Mouse (Mus musculus): ENCODE measurements at regions not wholly inside any gene's neighbourhood (a gene's known extent, or its start where the extent isn't known, plus 50 kb on each side); places are given as distances from the start of the nearest gene placed in this dataset.

GRCm38 (mm10) chr4:142473284-142473683 lies 234.1 kb upstream of the Kazn start:
- in situ Hi-C loops (cut with MboI, MseI) = no loop called here

GRCm38 (mm10) chr4:142472332-142472731 lies 233.1 kb upstream of the Kazn start:
- in situ Hi-C loops (cut with MboI, MseI) = no loop called here

DNA sequence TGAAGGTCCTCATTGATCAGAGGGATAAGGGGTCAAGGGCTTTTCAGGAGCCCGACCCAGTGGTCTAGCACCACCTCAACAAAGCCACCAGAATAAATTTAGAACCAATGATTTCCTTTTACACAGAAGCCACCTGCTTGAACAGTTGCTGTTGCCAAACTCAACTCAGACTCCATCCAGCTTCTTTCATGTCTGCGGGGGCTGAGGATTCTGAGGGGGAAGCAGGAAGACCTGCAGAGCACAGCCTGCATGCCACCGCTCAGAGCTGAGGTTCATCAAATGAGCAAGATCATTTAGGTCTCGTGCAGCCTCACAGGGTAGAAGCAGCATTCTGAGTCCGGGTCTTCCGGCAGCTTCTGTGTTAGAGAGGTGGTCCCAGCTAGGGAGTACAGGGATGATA lies 231.6 kb upstream of the Kazn start:
- in situ Hi-C loops (cut with MboI, MseI) = no loop called here

DNA sequence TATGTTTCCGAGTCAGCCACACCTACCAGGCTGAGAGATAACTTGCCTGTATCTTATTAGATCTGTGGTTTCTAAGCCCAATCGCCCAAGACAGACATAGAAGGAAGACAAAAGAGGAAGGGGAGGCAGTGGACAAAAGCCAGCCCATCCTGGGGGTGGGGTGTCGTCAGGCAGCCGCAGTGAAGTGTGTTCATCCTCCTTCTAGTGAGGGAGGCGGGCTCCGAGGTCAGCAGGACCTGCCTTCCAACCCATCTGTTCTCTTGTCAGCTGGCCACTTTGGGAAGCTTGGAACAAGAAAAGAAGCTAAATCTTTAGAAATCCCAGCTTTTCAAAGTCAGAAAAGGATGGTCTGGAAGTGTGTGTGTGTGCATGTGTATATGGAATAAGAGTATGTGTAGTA lies 228.7 kb upstream of the Kazn start:
- in situ Hi-C loops (cut with MboI, MseI) = no loop called here

GRCm38 (mm10) chr4:142465226-142465625 lies 226.0 kb upstream of the Kazn start:
- in situ Hi-C loops (cut with MboI, MseI) = no loop called here

GRCm38 (mm10) chr4:142464066-142464465 lies 224.9 kb upstream of the Kazn start:
- in situ Hi-C loops (cut with MboI, MseI) = no loop called here

DNA sequence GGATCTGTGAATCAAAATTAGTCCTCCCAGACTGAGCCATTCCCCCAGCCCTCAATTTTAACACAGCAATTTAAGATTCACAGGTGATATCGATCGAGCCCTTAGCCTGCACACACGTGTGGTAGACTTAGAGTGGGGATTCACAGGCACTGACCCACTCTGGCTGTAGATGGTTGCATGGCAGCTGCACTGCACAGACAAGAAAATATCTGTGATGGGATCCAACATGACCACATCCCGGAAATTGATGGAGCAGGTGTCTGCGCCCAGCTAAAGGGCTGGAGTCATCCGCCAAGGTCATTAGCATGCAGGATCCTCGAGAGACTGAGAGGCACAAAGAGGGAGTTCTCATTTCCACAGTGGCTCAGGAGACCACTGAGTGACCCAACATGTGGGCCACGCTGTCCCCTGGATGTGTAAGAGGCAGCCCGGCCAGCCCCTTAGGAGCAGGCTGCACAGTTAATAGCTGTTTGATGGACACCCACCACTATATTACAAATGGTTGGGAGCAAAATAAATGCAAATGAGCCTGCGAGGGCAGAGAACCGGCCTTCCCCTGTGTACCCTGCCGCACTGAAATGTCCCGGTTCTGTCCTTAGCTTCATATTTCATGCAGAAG lies 221.4 kb upstream of the Kazn start:
- in situ Hi-C loops (cut with MboI, MseI) = no loop called here

- in situ Hi-C loops (cut with MboI, MseI) = no loop called here
Measured at GRCm38 (mm10) chr4:142452614-142453013, 213.4 kb upstream of the Kazn start.

- in situ Hi-C loops (cut with MboI, MseI) = no loop called here
Measured at GRCm38 (mm10) chr4:142450884-142451283, 211.7 kb upstream of the Kazn start.

- in situ Hi-C loops (cut with MboI, MseI) = no loop called here
Measured at GRCm38 (mm10) chr4:142449713-142450112, 210.5 kb upstream of the Kazn start.

DNA sequence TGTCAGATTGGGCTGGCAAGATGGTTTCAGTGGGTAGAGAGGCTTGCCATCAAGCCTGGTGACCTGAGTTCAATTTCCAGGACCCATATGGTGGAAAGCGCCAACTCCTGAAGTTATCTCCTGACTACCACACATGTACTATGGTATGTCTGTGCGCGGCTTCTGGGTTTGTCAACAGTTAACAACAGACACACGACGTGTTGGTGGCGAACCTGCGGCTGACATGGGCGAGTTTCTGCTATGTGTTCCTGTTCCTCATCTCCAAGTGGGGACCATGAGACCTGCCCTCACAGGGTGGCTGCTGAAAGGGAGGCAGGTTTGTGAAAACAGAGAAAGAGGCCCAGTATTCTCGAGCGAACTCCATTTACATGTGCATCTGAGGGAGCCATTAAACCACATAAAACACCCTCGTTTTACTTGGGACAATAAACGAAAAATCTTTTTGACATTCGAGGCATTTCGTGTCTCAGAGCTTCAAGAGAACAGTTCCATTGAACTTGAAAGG lies 210.0 kb upstream of the Kazn start:
- in situ Hi-C loops (cut with MboI, MseI) = no loop called here

DNA sequence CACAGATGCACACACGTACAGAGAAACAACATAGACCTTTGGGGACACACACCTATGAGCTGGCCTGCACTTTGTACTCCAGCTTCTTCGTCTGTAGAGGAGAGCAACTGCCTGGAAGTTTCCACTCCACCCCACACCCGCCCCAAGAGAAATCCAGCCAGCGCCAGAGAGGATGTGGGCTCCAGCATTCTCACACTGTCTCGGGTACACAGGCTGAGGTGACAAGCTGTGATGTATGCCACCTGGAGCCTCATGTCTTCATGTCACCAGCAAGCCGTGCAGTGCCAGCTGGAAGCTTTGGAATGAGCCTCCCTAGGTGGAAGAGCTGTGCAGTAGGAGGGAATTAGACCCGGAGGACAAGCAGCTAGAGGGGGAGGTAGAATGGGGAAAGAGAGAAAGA lies 208.3 kb upstream of the Kazn start:
- in situ Hi-C loops (cut with MboI, MseI) = no loop called here

DNA sequence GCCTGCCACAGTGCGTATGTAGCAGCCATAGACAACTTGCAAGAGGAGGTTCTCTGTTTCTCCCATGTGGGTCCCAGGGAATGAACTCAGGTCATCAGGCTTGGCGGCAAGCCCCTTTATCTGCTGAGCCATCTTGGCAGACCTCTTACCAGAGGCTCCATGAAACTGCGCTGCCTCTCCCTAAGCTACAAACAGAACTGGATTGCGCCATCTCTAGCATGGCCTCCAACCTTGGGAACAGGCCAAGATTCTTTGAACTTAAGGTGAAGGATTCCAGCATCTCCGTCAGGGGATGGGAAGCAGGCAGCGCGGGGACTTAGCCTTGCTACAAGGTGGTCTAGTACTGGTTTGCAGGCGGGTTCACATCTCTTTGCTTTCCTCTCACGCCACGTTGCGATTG lies 201.8 kb upstream of the Kazn start:
- in situ Hi-C loops (cut with MboI, MseI) = no loop called here

DNA sequence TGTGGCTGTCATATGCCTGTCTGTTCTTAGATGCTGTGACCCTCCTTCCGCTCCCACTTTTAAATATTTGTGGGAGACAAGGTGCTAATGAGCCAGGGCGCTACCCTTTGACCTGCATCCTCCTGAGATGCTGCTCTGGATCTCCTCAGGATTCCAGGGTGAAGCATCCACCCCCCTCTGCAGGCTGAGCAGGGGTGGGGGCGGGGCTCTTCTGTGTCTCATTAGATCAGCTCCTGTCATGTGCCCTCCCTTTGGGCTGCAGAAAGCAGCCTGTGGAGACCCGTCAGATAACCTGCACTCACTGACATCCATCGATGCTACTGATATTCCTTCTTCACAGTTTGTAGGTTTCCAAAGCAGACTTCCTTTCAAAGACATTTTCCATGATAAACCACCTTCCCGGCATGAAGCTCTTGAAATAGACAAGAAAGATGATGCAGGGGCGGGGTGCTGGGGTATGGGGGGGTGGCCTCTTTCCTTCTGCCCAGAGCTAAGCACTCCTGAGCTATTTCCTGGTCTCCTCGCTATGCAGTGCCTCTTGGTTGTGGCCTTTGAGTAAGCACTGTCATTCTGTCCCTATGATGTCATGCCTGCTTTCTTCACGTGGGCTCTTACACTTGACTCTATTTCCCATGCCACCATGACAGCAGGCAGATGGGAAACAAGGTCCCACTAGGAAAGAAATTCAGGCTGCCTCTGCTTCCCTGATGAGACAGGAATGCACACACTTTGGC lies 200.4 kb upstream of the Kazn start:
- in situ Hi-C loops (cut with MboI, MseI) = no loop called here

GRCm38 (mm10) chr4:142424596-142424995 lies 185.4 kb upstream of the Kazn start:
- in situ Hi-C loops (cut with MboI, MseI) = no loop called here

GRCm38 (mm10) chr4:142420427-142420826 lies 181.2 kb upstream of the Kazn start:
- in situ Hi-C loops (cut with MboI, MseI) = no loop called here

- in situ Hi-C loops (cut with MboI, MseI) = no loop called here
Measured at GRCm38 (mm10) chr4:142414874-142415273, 175.7 kb upstream of the Kazn start.

DNA sequence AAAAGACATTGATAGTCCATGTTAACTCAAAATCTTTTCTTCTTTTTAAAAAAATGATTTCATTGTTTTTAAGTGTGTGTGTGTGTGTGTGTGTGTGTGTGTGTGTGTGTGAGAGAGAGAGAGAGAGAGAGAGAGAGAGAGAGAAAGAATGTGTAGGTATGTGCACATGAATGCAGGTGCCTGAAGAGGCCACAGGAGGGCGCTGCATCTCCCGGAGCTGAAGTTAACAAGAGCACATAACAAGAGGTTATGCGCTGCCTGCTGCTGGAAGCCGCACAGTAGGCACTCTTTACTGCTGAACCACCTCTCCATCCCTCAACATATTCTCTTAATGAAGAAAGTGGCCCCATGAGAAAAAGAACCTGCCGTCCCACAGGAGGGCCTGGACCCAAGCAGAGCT lies 172.6 kb upstream of the Kazn start:
- in situ Hi-C loops (cut with MboI, MseI) = no loop called here

- in situ Hi-C loops (cut with MboI, MseI) = no loop called here
Measured at GRCm38 (mm10) chr4:142410596-142411573, 171.7 kb upstream of the Kazn start.

DNA sequence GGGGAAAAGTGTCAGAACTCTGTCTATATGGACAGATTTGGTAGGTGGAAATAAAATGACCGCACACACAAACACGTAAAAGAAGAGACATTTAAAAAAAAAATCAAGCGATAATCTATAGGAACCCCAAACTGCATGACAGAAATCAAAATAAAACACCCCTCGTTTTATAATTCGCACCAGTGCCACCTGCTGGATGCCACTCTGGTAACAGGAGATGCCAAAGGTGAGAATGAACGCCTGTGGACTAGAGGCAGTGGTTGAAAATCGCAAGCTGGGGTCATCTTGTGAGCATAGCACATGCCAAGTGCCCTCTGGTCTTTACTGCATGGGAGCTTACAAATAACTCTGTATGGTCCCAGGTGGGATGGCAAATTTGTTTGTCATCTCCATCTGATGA lies 158.7 kb upstream of the Kazn start:
- in situ Hi-C loops (cut with MboI, MseI) = no loop called here

- in situ Hi-C loops (cut with MboI, MseI) = no loop called here
Measured at GRCm38 (mm10) chr4:142392924-142393323, 153.7 kb upstream of the Kazn start.

GRCm38 (mm10) chr4:142390531-142391195 lies 151.5 kb upstream of the Kazn start:
- in situ Hi-C loops (cut with MboI, MseI) = no loop called here

Data from T-helper 1 cell (primary cell).